Mouse (Mus musculus): ENCODE measurements at regions not wholly inside any gene's neighbourhood (a gene's known extent, or its start where the extent isn't known, plus 50 kb on each side); places are given as distances from the start of the nearest gene placed in this dataset.

GRCm38 (mm10) chr2:178916316-178917033, 486.1 kb downstream of the Cdh26 start:
- H3K4me3 ChIP-seq (ENCODE audit: insufficient read depth, low read length) = no peak overlapping the region
- no peaks in the 10 kb centered on the region; the same call in 1 of the 2 replicates for H3K4me1 ChIP-seq (ENCODE audit: control insufficient read depth, insufficient read depth, low read length)
- no peak overlapping the region for H3K27ac ChIP-seq (ENCODE audit: insufficient read depth, low read length)
- no peak for TF ChIP-seq CTCF (IDR thresholded peaks at IDR 0.05; ENCODE audit: extremely low read depth, insufficient read depth, low read length)
- TF ChIP-seq POLR2A (IDR thresholded peaks at IDR 0.05; ENCODE audit: extremely low read depth, insufficient read depth, low read length) = no peak

GRCm38 (mm10) chr2:178924456-178925115, 494.3 kb downstream of the Cdh26 start:
- no peak overlapping the region for H3K4me3 ChIP-seq (ENCODE audit: insufficient read depth, low read length)
- H3K27ac ChIP-seq (ENCODE audit: insufficient read depth, low read length) = no peak overlapping the region
- H3K4me1 ChIP-seq (ENCODE audit: control insufficient read depth, insufficient read depth, low read length) = 0 out of 2 replicates have a peak, but pooled peaks cover 2% of the 10 kb centered on the region
- TF ChIP-seq POLR2A (IDR thresholded peaks at IDR 0.05; ENCODE audit: extremely low read depth, insufficient read depth, low read length) = no peak
- TF ChIP-seq CTCF (IDR thresholded peaks at IDR 0.05; ENCODE audit: extremely low read depth, insufficient read depth, low read length) = no peak

DNA sequence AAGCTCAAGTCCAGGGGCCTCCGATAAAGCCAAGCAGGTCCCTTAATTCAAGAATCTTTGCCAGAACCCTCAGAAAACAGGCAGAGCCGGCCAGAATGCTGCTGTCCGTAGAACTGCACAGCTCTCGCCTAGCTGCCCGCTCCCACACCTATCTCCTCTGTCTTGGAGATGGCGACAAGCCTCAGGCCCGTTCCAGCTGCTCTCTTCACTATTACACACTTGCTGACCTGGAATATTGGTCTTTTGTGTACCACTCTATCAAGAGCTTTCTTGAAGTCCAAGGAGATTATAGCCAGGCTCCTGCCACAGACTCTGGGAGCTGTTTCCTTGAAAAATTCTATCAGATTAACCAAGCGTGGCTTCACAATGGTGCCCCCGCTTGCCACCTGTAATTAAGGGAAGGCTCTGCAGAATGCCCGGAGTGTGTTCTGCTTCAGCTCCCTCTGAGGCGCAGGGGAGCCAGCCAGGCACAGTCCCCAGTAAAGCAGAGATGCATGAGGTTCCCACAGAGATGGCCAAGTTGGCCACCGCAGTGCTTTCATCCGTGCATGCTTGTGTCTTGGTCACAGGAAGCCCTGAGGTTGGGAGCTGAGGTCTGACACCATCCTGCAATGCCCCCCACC, 496.8 kb downstream of the Cdh26 start:
- Histone ChIP-seq H3K4me3 (ENCODE audit: insufficient read depth, low read length) (no peak overlapping the region), H3K27ac (ENCODE audit: insufficient read depth, low read length) (no peak overlapping the region), H3K4me1 (ENCODE audit: control insufficient read depth, insufficient read depth, low read length) (0 out of 2 replicates have a peak, but pooled peaks cover 2% of the 10 kb centered on the region)
- TF ChIP-seq CTCF (IDR thresholded peaks at IDR 0.05; ENCODE audit: extremely low read depth, insufficient read depth, low read length) (no peak), POLR2A (IDR thresholded peaks at IDR 0.05; ENCODE audit: extremely low read depth, insufficient read depth, low read length) (no peak)

DNA sequence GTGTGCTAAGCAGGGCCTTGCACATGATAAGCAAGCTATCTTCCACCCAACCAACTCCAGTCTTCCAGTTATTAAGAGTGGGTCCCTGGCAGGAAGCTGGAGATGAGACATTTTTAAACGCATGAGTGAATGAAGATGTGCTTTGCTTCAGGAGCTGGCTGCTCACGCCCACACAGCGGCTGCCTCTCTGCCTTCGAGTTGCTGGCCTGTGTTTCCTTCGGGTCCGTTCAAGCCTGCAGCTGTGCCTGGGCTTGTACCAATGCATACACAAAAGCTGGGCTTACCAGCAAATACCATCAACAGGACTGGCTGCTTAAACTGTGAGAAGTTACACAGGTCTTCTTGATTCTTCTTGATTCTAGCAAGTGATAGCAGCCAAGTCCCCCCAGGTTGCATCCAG, 498.7 kb downstream of the Cdh26 start:
- H3K4me3 ChIP-seq (ENCODE audit: insufficient read depth, low read length) = no peak overlapping the region
- no peak for TF ChIP-seq CTCF (IDR thresholded peaks at IDR 0.05; ENCODE audit: extremely low read depth, insufficient read depth, low read length)
- no peak for TF ChIP-seq POLR2A (IDR thresholded peaks at IDR 0.05; ENCODE audit: extremely low read depth, insufficient read depth, low read length)
- no peak overlapping the region for H3K27ac ChIP-seq (ENCODE audit: insufficient read depth, low read length)
- H3K4me1 ChIP-seq (ENCODE audit: control insufficient read depth, insufficient read depth, low read length) = 0 out of 2 replicates have a peak, but pooled peaks cover 2% of the 10 kb centered on the region

DNA sequence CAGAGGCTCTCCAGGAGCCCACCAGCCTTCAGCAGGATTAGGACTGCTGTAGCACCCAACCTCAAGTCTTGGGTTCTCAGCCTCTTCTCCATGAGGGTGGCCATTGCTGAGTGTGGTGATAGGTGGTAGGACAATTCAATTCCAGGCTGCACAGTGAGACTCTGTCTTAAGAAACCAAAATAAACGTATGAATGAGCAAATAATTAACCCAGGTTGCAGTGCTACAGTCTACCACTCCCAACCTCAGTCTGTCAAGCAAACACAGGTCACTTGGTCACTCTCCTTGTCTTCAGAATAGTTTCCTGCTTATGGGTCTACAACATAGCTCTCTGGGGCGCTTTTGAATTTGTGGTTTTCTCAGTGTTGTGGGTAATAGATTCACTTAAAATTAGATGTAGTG, 499.8 kb downstream of the Cdh26 start:
- TF ChIP-seq CTCF (IDR thresholded peaks at IDR 0.05; ENCODE audit: extremely low read depth, insufficient read depth, low read length) = no peak
- no peak for TF ChIP-seq POLR2A (IDR thresholded peaks at IDR 0.05; ENCODE audit: extremely low read depth, insufficient read depth, low read length)
- Histone ChIP-seq H3K4me3 (ENCODE audit: insufficient read depth, low read length) (no peak overlapping the region), H3K27ac (ENCODE audit: insufficient read depth, low read length) (no peak overlapping the region), H3K4me1 (ENCODE audit: control insufficient read depth, insufficient read depth, low read length) (0 out of 2 replicates have a peak, but pooled peaks cover 2% of the 10 kb centered on the region)

GRCm38 (mm10) chr2:178948471-178948870, 493.8 kb upstream of the Cdh4 start:
- H3K4me1 ChIP-seq (ENCODE audit: control insufficient read depth, insufficient read depth, low read length) = no peaks in the 10 kb centered on the region
- no peak overlapping the region for H3K4me3 ChIP-seq (ENCODE audit: insufficient read depth, low read length)
- no peak overlapping the region for H3K27ac ChIP-seq (ENCODE audit: insufficient read depth, low read length)
- TF ChIP-seq POLR2A (IDR thresholded peaks at IDR 0.05; ENCODE audit: extremely low read depth, insufficient read depth, low read length) (no peak), CTCF (IDR thresholded peaks at IDR 0.05; ENCODE audit: extremely low read depth, insufficient read depth, low read length) (no peak)

- TF ChIP-seq CTCF (IDR thresholded peaks at IDR 0.05; ENCODE audit: extremely low read depth, insufficient read depth, low read length) = no peak
- TF ChIP-seq POLR2A (IDR thresholded peaks at IDR 0.05; ENCODE audit: extremely low read depth, insufficient read depth, low read length) = no peak
- Histone ChIP-seq H3K27ac (ENCODE audit: insufficient read depth, low read length) (no peak overlapping the region), H3K4me3 (ENCODE audit: insufficient read depth, low read length) (no peak overlapping the region), H3K4me1 (ENCODE audit: control insufficient read depth, insufficient read depth, low read length) (no peaks in the 10 kb centered on the region)
Observed at GRCm38 (mm10) chr2:178949103-178949502, 493.1 kb upstream of the Cdh4 start.

DNA sequence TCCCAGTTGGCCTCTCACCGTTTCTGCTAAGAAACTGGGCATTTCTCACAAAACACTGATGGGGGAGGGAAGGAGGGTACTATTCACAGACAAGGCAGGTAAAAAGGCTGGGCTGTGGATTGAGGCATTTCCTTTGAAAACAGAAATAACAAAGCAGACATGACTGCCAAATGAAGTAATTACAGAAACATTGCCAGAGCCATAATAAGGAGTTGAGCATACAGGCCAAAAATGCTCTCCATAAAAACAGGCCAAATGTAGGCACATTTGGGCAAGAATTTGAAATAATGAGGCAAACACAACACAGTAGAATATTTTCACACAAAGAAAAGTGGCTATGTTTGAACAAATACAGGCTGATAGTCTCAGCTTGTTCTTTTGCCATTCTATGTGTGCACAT, 491.9 kb upstream of the Cdh4 start:
- Histone ChIP-seq H3K27ac (ENCODE audit: insufficient read depth, low read length) (no peak overlapping the region), H3K4me3 (ENCODE audit: insufficient read depth, low read length) (no peak overlapping the region), H3K4me1 (ENCODE audit: control insufficient read depth, insufficient read depth, low read length) (peaks cover 3% of the 10 kb centered on the region; the same call in 1 of the 2 replicates)
- TF ChIP-seq CTCF (IDR thresholded peaks at IDR 0.05; ENCODE audit: extremely low read depth, insufficient read depth, low read length) (no peak), POLR2A (IDR thresholded peaks at IDR 0.05; ENCODE audit: extremely low read depth, insufficient read depth, low read length) (no peak)

GRCm38 (mm10) chr2:178954420-178955067, 487.7 kb upstream of the Cdh4 start:
- Histone ChIP-seq H3K4me3 (ENCODE audit: insufficient read depth, low read length) (no peak overlapping the region), H3K27ac (ENCODE audit: insufficient read depth, low read length) (no peak overlapping the region), H3K4me1 (ENCODE audit: control insufficient read depth, insufficient read depth, low read length) (peaks cover 3% of the 10 kb centered on the region; the same call in 1 of the 2 replicates)
- TF ChIP-seq POLR2A (IDR thresholded peaks at IDR 0.05; ENCODE audit: extremely low read depth, insufficient read depth, low read length) = no peak
